Mouse (Mus musculus) retina, postnatal 7 days (tissue): ENCODE data around the gene Rassf1.

Experiments used
- DNase-seq: peaks from one replicate; pipeline ENCODE4 v3.0.0-alpha.2; 2012; ENCODE audit warnings: low read depth, low spot score

The Rassf1 gene

GRCm38 (mm10) chr9:107551117-107551889 is at the start of gene Rassf1:
Rassf1 (plus strand) TSS chr9:107551555.
- DNase-seq = no peak

- no peak for DNase-seq
Observed at GRCm38 (mm10) chr9:107502131-107502846, 49.1 kb upstream of the Rassf1 start.

- no peak for DNase-seq
Observed at GRCm38 (mm10) chr9:107504662-107505537, 46.5 kb upstream of the Rassf1 start.

- DNase-seq = no peak
Observed at GRCm38 (mm10) chr9:107508266-107508665, 43.1 kb upstream of the Rassf1 start.

GRCm38 (mm10) chr9:107510384-107511100 is 40.8 kb upstream of the Rassf1 start:
- DNase-seq = no peak

GRCm38 (mm10) chr9:107511436-107511835 is 39.9 kb upstream of the Rassf1 start:
- no peak for DNase-seq

GRCm38 (mm10) chr9:107512326-107512725 is 39.0 kb upstream of the Rassf1 start:
- DNase-seq = no peak

GRCm38 (mm10) chr9:107514303-107514955 is 36.9 kb upstream of the Rassf1 start:
- DNase-seq = peak; percentile 83

GRCm38 (mm10) chr9:107520331-107520730 is 31.0 kb upstream of the Rassf1 start:
- DNase-seq = no peak

- no peak for DNase-seq
Observed at GRCm38 (mm10) chr9:107521190-107521589, 30.2 kb upstream of the Rassf1 start.

GRCm38 (mm10) chr9:107521711-107522399 is 29.5 kb upstream of the Rassf1 start:
- no peak for DNase-seq

GRCm38 (mm10) chr9:107522400-107522711 is 29.0 kb upstream of the Rassf1 start:
- no peak for DNase-seq

- DNase-seq = peak; percentile 75
Observed at GRCm38 (mm10) chr9:107526198-107527026, 24.9 kb upstream of the Rassf1 start.

- DNase-seq = peak; percentile 88
Observed at GRCm38 (mm10) chr9:107533791-107534407, 17.5 kb upstream of the Rassf1 start, which contains the start of gene Tmem115. Tmem115 (plus strand) TSS chr9:107533945.

- no peak for DNase-seq
Observed at GRCm38 (mm10) chr9:107534408-107535202, 16.8 kb upstream of the Rassf1 start.

- no peak for DNase-seq
Observed at GRCm38 (mm10) chr9:107538231-107538630, 13.1 kb upstream of the Rassf1 start.

GRCm38 (mm10) chr9:107538711-107539110 is 12.6 kb upstream of the Rassf1 start:
- no peak for DNase-seq

GRCm38 (mm10) chr9:107539940-107540339 is 11.4 kb upstream of the Rassf1 start:
- DNase-seq = no peak
